Mouse (Mus musculus) midbrain, embryonic 15.5 days (tissue): ENCODE measurements around the gene Trdmt1. TPM values are rescaled to one million over a fixed set of nuclear protein-coding genes. Genes with fewer than 3 reads are reported as not detected.

Experiments
- ATAC-seq: fragments of 200-750 bp; cut with Nextera tagmentation; replicated peaks from 2 replicates; pipeline ENCODE4 v1.8.0; 2017; ENCODE audit warnings: moderate TSS enrichment
- H3K27ac ChIP-seq: fragments of 300-500 bp; sonication (generic); 2 replicates; pipeline ENCODE4 v1.5.1; 2015; ENCODE audit warnings: mild to moderate bottlenecking, inconsistent platforms
- H3K27me3 ChIP-seq: fragments of 300-500 bp; sonication (generic); replicated peaks from 2 replicates; pipeline ENCODE4 v1.6.1; 2015; ENCODE audit warnings: inconsistent platforms
- H3K36me3 ChIP-seq: fragments of 300-500 bp; sonication (generic); replicated peaks from 2 replicates; pipeline ENCODE4 v1.6.1; 2015; ENCODE audit warnings: inconsistent platforms
- H3K4me1 ChIP-seq: fragments of 300-500 bp; sonication (generic); 2 replicates; pipeline ENCODE4 v1.6.1; 2015; ENCODE audit warnings: inconsistent platforms
- H3K4me2 ChIP-seq: fragments of 300-500 bp; sonication (generic); 2 replicates; pipeline ENCODE4 v1.6.1; 2015; ENCODE audit warnings: inconsistent platforms, mild to moderate bottlenecking, moderate library complexity
- H3K4me3 ChIP-seq: fragments of 300-500 bp; sonication (generic); 2 replicates; pipeline ENCODE4 v1.5.1; 2015; ENCODE audit warnings: mild to moderate bottlenecking, inconsistent platforms
- H3K9ac ChIP-seq: fragments of 300-500 bp; sonication (generic); 2 replicates; pipeline ENCODE4 v1.6.1; 2015; ENCODE audit warnings: mild to moderate bottlenecking, inconsistent platforms
- H3K9me3 ChIP-seq: fragments of 300-500 bp; sonication (generic); 2 replicates; pipeline ENCODE4 v1.6.1; 2016; ENCODE audit warnings: inconsistent platforms
- WGBS: fragments of 180-500 bp; shearing (Covaris S2); methylation state at CpG from one replicate; pipeline ENCODE4 v1.1.7; 2015; ENCODE audit warnings: mixed read lengths; 5-methylcytosine and 5-hydroxymethylcytosine counted together
- polyA plus RNA-seq: library from polyadenylated mRNA; unstranded; fragments of >200 nt; fragmentation: Nextera tagmentation; extraction: Ambion mirVana; gene quantifications from 2 replicates; pipeline ENCODE4 v1.2.1, GENCODE M21; 2015

The Trdmt1 gene
- polyA plus RNA-seq, 1 experiment from 2014 or later: 6.3 TPM

DNA sequence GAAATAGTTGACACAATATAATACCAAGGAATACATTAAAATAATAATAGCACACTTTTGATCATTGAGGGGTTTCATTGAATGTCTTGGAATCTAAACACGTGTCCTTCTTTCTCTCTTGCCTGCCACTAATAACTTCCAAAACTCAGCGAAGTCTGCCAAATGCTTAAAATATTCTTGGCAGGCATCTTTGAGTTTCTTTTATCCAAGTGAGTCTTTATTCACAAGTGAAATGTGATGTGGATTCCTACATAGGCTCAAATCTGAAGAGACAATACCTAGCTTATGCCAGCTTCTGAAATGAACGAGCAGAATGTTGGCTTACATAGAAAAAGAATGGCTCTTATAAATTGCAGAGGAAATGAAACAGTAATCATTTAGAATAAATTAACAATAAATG, 4.3 kb upstream of the Trdmt1 start:
- Histone ChIP-seq H3K9ac (no peak overlapping the region), H3K27me3 (no peaks in the 10 kb centered on the region), H3K4me1 (peaks cover 9% of the 10 kb centered on the region), H3K27ac (no peak overlapping the region), H3K4me3 (no peak overlapping the region), H3K36me3 (no peaks in the 10 kb centered on the region), H3K4me2 (no peak overlapping the region), H3K9me3 (no peaks in the 10 kb centered on the region)
- 54% methylated on average over 3 of the region's 3 CpGs for WGBS
- ATAC-seq: no peak

DNA sequence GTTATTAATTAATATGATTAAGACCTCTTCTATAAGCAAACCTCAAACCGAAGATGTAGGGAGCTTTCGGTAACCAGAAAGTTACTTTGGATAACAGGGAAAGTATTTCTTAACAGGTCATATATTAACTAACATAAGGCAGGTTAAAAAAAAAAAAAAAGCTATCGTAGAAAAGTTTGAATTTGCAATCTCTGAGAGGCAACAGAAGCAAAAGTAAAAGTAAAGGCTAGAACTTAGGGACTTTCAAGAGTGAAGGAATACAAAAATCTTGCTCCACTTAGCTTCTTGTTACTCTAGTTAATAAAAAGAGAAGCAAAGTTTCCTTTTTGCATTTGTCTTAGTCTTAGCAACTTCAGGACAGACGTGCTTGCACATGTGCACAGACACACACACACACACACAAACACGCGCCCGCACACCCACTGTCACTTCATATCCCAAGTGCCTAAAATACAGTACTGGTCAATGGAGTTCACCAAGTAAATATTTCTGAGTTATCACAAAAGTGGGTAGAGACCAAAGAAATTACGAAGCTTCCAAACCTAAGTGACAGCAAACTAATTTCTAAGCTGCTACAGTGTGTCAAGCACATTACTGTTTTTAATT, 846 bp downstream of the Trdmt1 start:
- ATAC-seq: peak; percentile 17; the same call in 1 of the 2 replicates
- Histone ChIP-seq H3K4me2 (peak overlapping the region; percentile 71), H3K9me3 (no peaks in the 10 kb centered on the region), H3K36me3 (no peaks in the 10 kb centered on the region), H3K4me1 (peaks cover 11% of the 10 kb centered on the region), H3K4me3 (peak overlapping the region; percentile 67), H3K9ac (peak overlapping the region; percentile 87), H3K27ac (peak overlapping the region; percentile 89), H3K27me3 (no peaks in the 10 kb centered on the region)
- 40% methylated on average over 8 of the region's 8 CpGs for WGBS

DNA sequence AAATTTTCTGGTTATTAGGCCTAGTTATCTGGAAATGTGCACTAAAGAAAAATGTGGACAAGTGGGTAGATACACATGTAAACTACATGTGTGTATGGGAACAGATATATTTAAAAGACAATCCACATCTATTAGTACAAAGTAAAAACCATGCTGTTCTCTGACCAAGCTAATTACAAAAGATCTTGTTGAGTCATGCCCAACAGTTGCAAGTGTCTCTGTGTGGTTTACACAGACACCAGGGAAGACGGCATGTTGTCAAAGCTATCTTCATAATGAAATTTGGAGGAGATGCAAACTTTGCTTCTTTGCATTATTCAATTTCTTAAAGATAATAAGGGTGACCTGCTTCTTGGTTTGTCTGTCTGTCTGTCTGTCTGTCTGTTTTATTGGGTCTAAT, 4.6 kb downstream of the Trdmt1 start:
- no peaks in the 10 kb centered on the region for H3K27me3 ChIP-seq
- ATAC-seq: no peak
- H3K36me3 ChIP-seq: no peaks in the 10 kb centered on the region
- no peak overlapping the region for H3K27ac ChIP-seq
- H3K9ac ChIP-seq: no peak overlapping the region
- no peak overlapping the region for H3K4me3 ChIP-seq
- 93% methylated on average over 1 of the region's 1 CpGs for WGBS
- H3K9me3 ChIP-seq: no peaks in the 10 kb centered on the region
- H3K4me1 ChIP-seq: peaks cover 8% of the 10 kb centered on the region
- no peak overlapping the region for H3K4me2 ChIP-seq

DNA sequence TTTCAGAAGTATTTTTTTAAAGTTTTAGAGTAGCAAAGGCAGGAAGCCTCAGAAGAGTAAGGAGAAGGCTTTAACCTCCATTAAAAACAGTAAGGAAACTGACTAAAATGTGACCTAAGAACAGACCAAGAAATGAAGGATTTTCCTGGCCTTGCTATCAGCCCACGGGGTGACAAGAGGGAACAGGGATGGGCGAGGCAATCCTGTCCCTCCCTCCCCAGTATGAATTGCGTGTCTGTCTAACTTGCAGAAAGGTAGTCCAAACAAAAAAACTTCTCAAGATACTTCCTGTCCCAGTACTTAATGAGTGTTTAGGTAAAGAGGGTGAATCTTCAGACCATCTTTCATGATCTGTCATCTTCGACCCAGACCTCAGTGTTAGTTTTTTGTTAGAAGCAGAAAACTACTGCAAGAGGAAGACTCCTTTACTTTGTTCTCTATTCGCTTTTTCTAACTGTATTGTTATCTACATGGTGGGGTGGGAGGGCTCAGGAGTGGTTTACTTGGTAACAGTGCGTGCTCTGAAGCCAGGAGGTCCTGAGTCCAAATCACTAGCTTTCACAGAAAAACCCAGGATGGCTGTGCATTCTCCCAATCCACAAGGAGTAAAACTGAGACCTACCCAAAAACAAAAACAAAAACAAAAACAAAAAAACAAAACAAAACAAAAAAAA, 5.6 kb downstream of the Trdmt1 start:
- Histone ChIP-seq H3K4me2 (no peak overlapping the region), H3K27me3 (no peaks in the 10 kb centered on the region), H3K4me1 (peaks cover 3% of the 10 kb centered on the region), H3K36me3 (no peaks in the 10 kb centered on the region), H3K4me3 (no peak overlapping the region), H3K27ac (no peak overlapping the region), H3K9me3 (no peaks in the 10 kb centered on the region), H3K9ac (no peak overlapping the region)
- ATAC-seq: no peak
- WGBS: 80% methylated on average over 6 of the region's 6 CpGs

DNA sequence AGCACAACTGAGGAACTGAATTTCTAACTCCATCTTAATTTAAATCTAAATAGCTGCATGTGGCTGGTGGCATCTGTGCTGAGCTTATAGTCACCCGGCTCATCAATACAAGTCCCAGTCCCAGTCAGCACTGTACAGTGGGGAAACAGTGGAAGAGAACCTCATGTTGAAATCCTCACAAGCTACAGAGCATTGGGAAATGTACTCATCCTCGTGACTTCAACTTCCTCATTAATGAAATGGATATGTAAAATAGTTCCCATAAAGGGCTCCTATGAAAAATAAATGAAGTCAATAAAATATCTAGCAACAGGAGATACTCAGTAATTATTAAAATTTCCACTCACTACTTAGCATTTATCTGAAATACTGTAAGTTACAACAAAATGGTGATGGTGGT, 6.2 kb downstream of the Trdmt1 start:
- H3K4me3 ChIP-seq: no peak overlapping the region
- ATAC-seq: no peak
- no peaks in the 10 kb centered on the region for H3K36me3 ChIP-seq
- no peak overlapping the region for H3K27ac ChIP-seq
- no peak overlapping the region for H3K9ac ChIP-seq
- no peak overlapping the region for H3K4me2 ChIP-seq
- no peaks in the 10 kb centered on the region for H3K4me1 ChIP-seq
- 66% methylated on average over 2 of the region's 2 CpGs for WGBS
- H3K27me3 ChIP-seq: no peaks in the 10 kb centered on the region
- H3K9me3 ChIP-seq: no peaks in the 10 kb centered on the region

DNA sequence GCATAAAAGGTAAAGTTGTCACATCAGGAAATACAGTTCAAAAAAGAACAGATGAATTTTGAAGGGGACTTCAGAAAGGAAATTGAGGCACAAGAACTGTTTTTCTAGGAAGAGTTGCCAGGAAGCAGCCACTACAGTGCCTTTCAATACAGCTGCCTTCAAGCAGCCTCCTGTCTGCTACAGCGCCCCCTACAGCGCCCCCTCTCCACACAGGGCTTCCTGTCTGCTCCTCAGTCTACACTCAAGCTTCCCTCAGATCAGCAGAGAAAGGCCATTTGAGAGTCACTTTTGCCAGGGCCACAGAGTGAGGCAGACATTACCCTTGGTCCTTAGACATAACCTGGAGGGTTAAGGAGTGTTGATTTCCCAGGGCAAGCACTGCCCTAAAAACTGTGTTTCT, 6.7 kb downstream of the Trdmt1 start:
- no peak for ATAC-seq
- WGBS: 10% methylated on average over 2 of the region's 2 CpGs
- Histone ChIP-seq H3K9ac (no peak overlapping the region), H3K27me3 (no peaks in the 10 kb centered on the region), H3K27ac (no peak overlapping the region), H3K9me3 (no peaks in the 10 kb centered on the region), H3K4me3 (no peak overlapping the region), H3K4me1 (no peaks in the 10 kb centered on the region), H3K4me2 (no peak overlapping the region), H3K36me3 (no peaks in the 10 kb centered on the region)

DNA sequence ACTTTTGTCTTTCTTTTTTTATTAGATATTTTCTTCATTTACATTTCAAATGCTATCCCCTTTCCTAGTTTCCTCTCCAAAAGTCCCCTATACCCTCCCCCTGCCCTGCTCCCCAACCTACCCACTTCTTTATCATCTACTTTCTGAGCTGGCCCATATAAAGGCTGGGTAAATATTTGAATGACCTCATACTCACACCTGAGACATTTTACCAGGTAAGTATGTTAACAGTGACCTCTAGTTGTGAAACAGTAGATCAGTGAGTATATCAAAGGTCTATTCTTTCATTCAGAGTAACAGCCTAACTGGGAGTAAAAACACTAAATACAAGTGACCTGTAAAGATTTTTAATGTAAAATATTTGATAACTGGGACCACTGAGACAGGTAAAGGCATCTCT, 7.7 kb downstream of the Trdmt1 start:
- H3K9me3 ChIP-seq: no peaks in the 10 kb centered on the region
- no peak overlapping the region for H3K9ac ChIP-seq
- H3K4me3 ChIP-seq: no peak overlapping the region
- no peaks in the 10 kb centered on the region for H3K4me1 ChIP-seq
- no peak overlapping the region for H3K4me2 ChIP-seq
- no peaks in the 10 kb centered on the region for H3K36me3 ChIP-seq
- no peaks in the 10 kb centered on the region for H3K27me3 ChIP-seq
- no peak overlapping the region for H3K27ac ChIP-seq
- ATAC-seq: no peak

DNA sequence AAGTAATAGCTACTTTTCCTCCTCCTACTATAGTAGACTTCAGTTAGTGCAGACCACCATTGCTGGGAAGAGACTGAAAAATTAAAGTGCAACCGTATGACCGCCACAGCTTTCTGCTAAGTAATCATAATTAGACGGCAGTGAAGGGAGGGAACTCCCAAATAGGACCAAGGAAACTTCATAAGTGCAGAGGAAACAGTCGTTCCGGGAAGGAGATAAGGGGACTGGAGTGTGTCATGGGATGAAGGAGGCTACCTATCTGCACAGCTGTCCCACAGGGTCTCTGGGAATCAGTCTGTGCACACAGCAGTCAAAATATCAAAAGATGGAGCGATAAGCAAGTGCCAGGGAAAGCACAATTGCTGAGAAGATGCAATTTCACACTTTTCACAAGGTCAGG, 13.8 kb downstream of the Trdmt1 start:
- Histone ChIP-seq H3K9me3 (no peaks in the 10 kb centered on the region), H3K4me3 (no peak overlapping the region), H3K27ac (no peak overlapping the region), H3K4me2 (no peak overlapping the region), H3K27me3 (no peaks in the 10 kb centered on the region), H3K9ac (no peak overlapping the region), H3K36me3 (no peaks in the 10 kb centered on the region), H3K4me1 (no peaks in the 10 kb centered on the region)
- no peak for ATAC-seq
- WGBS: 91% methylated on average over 6 of the region's 6 CpGs

DNA sequence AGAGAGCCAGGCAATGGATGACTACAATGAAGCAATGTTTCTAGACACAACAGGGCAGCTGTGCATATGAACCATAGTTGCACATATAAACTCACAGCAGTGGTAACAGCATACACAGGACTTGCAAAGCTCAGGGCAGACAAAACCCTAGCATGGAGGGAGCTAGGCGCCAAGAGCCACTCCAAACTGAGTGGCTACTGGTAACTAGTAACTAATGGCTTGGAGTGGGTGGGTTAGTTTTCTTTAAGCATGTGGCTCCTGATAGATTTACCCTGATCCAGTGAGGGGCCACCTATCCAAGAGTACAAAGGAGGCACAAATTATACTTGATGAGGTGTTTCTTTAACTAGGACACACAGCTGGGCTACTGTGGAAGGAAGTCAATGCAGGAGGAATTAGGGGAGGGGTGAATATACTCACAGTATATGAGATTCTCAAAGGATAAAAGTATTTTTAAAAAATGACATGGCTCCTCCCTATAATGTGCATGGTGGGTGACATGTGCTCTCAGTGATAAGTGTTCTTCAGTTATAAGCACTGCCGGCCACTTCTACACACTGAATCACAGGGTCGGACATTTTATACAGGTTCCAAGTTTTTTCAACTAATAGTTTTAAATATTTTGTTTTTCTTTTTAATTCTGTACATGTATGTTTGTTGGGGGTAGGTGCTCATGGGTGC, 15.1 kb downstream of the Trdmt1 start:
- no peak for ATAC-seq
- Histone ChIP-seq H3K27me3 (no peaks in the 10 kb centered on the region), H3K9me3 (no peaks in the 10 kb centered on the region), H3K36me3 (no peaks in the 10 kb centered on the region), H3K4me3 (no peak overlapping the region), H3K4me2 (no peak overlapping the region), H3K27ac (no peak overlapping the region), H3K4me1 (no peaks in the 10 kb centered on the region), H3K9ac (no peak overlapping the region)
- 91% methylated on average over 3 of the region's 3 CpGs for WGBS

DNA sequence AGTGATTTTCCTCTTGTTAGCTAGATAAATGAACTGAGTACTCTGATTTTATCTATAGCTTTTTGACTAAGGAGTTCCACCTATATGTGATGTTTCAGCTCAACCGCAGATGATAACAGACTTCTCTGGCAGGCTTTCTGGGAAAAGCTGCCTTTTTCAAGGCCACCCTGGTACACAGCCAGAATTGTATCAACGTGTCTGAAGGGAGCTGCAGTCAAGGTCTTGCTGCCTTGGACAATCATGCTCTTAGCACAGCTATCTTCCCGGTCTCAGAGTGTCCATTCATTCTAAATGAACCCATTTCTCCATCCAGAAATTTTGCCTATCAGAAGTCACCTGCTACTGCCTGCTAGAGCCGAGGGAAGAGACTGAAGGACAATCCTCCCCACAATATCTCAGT, 16.9 kb downstream of the Trdmt1 start:
- Histone ChIP-seq H3K4me2 (no peak overlapping the region), H3K4me3 (no peak overlapping the region), H3K9ac (no peak overlapping the region), H3K27ac (no peak overlapping the region), H3K4me1 (no peaks in the 10 kb centered on the region), H3K9me3 (no peaks in the 10 kb centered on the region), H3K36me3 (no peaks in the 10 kb centered on the region), H3K27me3 (no peaks in the 10 kb centered on the region)
- WGBS: 74% methylated on average over 4 of the region's 4 CpGs
- no peak for ATAC-seq

DNA sequence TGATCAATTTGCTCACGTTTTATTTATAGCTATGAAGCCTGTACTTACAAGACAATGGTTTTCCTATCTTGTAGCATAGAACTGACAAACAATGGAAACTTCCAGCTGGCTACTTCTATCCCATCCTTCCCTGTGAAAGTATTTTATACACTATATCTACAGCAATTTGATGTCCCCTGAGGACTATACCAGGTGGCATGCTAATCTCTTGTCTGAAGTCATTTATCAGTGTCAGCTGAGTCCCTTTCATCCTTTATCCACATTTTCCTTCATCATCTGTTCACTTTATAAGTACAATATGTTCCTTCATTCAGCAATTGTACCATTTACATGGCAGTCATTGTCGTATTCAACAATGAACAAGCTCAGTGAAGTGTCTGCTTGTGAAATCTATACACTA, 17.3 kb downstream of the Trdmt1 start:
- no peak overlapping the region for H3K4me2 ChIP-seq
- H3K4me3 ChIP-seq: no peak overlapping the region
- H3K36me3 ChIP-seq: no peaks in the 10 kb centered on the region
- no peaks in the 10 kb centered on the region for H3K4me1 ChIP-seq
- H3K9me3 ChIP-seq: no peaks in the 10 kb centered on the region
- H3K27ac ChIP-seq: no peak overlapping the region
- no peak for ATAC-seq
- no peaks in the 10 kb centered on the region for H3K27me3 ChIP-seq
- WGBS: 43% methylated on average over 2 of the region's 2 CpGs
- H3K9ac ChIP-seq: no peak overlapping the region

DNA sequence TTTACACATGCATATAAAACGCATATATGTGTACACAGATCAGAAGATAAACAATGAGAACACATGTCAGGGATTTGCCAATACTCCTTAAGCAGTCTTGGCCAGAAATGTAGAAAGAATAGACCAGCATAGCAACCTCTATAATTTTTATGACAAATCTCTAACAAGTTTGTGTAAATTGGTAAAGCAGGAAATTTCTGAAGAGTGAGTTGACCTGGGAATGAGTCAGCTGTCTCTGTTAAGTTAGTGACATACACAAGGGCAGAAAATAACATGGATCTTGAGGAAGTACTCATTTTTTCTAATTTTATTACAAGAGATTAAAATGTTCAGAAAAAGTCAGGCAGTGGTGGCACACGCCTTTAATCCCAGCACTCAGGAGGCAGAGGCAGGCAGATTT, 18.3 kb downstream of the Trdmt1 start:
- no peak for ATAC-seq
- 88% methylated on average over 2 of the region's 2 CpGs for WGBS

More for the DNA sequence above, 18.3 kb downstream of the Trdmt1 start:
- H3K4me1 ChIP-seq: no peaks in the 10 kb centered on the region
- H3K9ac ChIP-seq: no peak overlapping the region
- no peaks in the 10 kb centered on the region for H3K36me3 ChIP-seq
- no peak overlapping the region for H3K27ac ChIP-seq
- H3K4me2 ChIP-seq: no peak overlapping the region
- no peak overlapping the region for H3K4me3 ChIP-seq
- H3K9me3 ChIP-seq: no peaks in the 10 kb centered on the region
- no peaks in the 10 kb centered on the region for H3K27me3 ChIP-seq
